Mouse (Mus musculus): ENCODE measurements at regions not wholly inside any gene's neighbourhood (a gene's known extent, or its start where the extent isn't known, plus 50 kb on each side); places are given as distances from the start of the nearest gene placed in this dataset.
A peak's percentile ranks its signal among the peaks of the same experiment; 100 is the strongest.

DNA sequence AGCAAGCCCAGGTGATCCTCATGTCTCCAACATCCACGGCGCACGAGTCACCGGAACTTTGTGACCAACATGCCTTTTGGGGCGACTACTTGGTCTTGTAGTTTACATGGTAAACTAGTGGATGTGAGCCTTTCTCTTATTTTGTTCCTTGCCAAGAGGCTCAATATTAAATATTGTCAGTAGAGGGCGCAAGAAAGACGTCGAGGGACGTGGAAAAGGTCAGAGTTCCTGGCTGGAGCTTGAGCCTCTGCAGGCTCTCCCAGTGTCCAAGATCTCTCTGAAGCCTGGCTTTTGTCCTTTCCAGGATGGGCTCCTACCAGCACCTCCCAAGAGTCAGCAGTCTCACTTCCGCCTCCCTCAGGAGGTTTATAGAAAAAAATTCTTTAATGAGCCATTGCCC is 458.8 kb downstream of the Tmem182 start:
- no peak for DNase-seq

DNA sequence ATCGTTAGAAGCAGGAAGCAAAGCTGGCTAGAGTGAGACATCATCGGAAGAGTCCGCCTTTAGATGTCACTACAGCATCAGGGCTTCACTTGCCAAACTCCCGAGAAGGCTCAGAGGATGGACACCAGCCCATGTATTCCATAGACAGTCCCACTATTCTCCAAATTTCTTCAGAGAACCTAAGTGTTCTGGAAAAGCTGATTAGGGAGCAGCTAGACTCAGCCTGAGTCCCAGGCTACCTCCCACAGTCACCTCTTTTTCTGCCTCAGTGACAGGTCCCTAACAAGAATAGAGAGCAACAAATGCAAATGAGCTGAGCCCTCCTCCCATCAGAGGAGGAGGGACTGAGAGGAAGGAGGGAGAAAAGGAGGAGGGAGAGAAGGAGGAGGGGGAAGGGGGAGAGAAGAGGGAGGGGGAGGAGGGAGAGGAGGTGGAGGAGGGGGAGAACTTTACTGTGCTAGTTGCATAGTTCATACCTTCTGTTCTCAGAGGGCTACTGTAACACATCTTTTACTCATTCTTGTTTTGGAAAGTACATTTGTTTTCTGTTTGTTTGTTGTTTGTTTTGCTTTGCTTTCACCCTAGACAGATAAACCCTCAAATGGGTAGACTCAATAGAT is 465.8 kb downstream of the Tmem182 start:
- no peak for DNase-seq

DNA sequence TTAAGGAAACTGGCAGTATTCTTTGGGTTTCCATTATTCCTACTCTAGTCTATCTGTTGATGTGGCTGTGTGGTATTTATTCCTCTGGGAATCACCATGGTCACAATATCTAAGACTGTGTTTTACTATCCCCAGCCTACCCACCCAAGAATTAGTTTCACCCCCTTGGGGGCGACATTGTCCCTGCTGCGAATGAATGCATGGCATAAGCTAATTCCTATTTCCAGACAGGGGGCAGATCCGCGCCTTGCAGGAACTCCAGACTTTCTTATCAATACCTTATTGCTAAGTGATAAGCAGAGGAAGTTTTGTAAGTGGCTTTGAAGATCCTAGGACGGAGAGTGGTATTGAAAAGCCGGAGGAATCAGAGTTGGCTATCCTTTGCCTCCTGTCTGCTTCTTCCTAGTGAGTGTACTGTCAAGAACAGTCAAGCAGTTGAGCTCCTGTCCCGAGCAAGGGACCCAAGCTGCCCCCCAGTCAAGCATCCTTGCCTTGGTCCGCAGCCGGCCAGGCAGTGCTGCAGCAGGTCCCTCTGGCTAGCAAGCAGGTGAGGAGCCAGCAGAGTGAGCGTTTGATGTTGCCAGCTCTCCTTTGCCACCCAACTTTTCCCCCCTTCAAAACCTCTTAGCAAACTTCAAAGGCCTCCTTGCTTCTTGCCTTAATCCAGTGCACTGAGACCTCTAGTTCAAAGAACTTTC is 469.3 kb downstream of the Tmem182 start:
- no peak for DNase-seq

DNA sequence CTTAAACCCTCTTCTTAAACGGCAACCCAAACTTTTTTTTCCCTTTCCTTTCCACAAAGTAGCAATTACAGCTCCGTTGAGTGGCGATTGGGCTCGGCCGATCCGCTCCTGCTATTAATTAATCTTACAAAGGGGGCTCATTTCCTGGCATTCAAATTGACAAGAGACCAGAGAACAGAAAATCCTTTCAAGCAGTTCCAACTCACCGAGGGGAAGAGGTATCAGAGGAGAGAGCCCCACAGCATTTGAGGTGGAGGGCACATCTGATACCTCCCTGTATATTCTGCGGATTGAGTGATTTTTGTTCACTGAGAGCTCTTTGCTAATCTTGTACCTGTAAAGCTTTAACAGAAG is 469.8 kb downstream of the Tmem182 start:
- DNase-seq: no peak

DNA sequence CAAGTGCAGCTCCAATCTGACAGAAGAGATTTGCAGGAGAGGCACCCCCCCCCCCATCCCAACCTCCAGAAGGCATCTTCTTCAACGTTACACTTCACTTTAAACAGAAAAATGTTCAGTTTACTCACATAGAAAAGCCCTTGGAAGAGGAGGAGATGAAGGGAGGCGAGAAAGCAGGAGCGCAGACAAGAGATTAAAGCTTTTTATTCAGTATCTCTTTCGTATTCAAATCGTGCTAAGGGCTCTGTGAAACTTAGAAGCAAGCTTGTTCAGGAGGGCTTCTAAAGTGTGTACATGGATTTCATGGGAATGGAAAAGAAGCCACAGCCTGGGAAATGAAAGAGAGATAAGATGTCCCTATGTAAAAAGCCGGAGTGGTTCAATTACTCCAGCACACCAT is 470.2 kb downstream of the Tmem182 start:
- DNase-seq: no peak

DNA sequence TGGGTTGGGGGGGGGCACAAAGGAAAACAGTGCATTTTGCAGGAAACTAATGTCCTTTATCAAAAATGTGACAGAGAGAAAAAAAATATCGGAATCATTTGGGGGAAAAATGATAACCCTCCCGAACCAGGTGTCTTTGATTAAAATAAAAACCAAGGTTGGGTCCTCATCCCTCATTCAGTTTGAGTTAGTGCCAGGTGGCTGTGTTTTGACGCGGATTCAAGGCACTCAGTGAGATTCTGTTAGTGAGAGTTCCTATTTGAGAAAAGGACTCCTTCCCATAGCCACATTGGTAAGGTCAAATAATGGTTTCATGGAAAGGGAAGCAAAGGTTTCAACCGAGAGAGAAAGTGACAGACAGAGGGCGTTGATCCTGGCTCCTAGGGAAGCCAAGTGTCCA is 470.9 kb downstream of the Tmem182 start:
- DNase-seq: no peak

DNA sequence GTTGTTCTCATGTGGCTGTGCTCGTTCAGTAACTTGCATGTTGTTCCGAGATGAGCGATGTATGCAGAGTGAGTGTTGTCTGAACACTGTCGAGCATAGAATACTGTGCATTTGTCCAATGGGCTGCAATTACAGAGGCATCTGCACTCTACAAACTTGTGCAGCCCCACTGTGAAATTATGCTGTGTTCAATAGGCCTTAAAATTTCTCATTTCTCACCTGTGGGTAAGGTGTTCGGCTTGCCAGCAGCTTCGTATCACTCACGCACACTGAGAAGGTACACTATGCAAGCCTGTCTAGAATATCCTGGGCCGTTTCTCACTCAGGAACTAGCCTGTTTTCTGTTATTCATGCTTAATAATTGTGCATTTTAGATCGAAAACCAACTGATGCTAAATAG is 479.8 kb downstream of the Tmem182 start:
- no peak for DNase-seq

DNA sequence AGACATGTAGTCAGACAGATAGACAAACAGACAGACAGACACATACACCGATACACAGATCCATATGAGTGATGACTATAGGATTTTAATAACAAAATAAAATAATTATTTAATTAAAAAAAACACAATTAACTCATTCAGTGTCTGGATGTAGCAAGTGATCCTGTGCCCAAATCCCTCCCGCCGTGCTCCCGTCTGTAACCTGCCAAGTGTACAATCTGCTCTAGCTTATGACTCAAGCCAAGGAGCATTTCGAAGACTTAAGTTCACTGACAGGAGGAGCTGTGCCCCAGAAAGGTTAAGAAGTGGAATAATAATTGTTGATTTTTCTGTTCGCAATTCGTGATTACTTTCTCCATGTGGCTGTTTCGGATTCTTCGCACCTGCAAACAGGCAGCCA is 480.8 kb downstream of the Tmem182 start:
- no peak for DNase-seq

DNA sequence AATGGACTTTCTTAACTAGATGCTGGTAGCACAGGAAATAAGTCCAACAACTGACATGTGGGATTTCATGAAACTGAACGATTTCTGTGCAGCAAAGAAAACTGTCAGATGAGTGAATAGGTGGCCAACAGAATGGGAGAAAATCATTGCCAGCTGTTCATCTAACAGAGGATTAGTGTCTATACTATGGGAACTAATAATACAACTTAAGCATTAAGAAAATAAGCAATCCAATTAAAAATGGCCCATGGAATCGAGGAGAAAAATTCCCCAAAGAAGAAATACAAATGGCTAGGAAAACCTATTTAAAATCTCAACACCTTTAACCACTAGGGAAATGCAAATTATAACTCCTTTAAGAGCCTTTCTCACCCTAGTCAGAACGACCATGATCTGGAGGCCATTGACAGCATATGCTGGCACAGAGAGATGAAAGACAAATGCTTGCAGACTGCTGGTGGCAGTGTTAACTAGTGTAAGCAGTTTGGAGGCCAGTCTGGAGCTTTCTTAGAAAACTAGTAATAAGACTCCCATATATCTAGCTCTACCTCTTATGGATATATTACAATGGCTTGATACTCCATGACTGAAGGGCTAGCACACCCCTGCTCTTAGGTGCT is 521.6 kb downstream of the Tmem182 start:
- no peak for DNase-seq

DNA sequence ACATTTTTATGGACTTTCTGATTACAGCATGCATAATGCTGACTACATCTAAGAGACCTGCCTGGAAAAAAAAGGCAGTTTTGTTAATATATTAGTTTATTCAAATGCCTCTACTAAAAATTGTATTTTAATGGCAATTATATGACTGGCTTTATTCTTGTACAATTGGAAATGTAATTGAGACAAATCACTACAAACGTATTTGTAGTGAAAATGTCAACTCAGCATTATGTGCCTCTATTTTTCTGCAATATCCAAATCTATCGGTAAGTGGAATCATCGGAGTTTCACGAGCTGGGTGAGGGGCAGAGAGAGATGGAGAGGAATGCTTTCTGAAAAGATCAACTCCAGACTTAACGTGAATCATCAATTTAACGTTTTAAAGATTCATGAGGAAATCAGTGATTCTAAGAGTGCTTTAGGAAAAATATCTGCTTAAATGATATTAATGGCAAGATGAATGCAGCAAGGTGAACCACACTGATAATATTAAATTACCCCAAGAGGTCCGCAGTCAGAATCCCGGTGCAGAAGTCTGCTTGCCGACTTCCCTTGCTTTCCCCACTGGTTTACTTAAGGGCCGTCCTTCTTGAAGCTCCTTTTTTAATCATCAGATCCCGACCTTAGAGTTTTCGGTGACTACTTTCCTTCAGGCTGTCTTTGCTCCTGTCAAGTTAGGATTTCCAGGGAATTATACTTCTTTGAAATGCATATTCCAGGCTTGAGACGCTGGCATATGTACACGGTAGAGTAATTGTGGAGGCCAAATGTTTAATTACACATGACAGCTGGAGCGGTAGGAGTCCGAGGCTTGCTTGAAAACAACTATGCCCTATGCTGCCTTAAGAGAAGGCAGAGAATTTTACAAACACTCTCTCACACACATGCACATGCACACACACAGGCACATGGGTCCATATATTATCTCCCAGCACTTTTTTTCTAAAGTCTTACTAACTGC is 544.7 kb downstream of the Tmem182 start:
- no peak for DNase-seq

DNA sequence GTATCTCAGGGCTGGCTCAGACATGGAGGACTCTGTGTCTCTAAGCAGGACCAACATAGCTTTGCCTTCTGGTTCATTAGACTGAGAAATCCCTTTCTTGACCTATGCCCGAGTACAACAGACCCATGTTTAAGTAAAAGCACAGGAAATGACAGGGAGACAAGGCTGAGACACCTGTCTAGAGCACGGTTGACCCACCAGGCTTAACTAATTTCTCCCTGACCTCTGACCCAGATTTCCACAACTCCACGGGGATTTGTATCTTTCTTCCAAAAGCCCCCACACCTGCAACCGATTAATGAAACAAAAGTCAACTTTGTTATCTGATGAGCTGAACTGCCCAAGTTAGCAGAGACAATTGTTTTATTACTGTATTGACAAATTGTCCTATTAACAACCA is 553.7 kb downstream of the Tmem182 start:
- DNase-seq: no peak

DNA sequence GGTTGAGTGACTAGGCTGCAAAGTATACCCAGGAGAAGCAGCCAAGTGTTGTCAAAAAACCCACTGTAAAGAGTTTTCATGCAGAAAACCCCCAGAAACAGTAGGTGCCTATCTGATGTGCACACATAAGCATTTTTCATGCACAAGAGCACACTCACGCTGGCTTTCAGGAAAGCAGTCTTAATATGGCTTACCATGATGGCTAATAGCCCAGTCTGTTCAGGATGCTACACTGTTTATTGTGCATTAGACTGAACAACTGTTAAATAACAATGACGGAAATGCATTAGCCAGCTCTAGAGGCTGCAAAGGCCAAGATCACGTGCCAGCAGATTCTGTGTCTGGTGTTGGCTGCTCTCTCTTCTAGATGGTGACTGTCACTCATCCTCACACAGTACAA is 556.1 kb downstream of the Tmem182 start:
- DNase-seq: no peak

DNA sequence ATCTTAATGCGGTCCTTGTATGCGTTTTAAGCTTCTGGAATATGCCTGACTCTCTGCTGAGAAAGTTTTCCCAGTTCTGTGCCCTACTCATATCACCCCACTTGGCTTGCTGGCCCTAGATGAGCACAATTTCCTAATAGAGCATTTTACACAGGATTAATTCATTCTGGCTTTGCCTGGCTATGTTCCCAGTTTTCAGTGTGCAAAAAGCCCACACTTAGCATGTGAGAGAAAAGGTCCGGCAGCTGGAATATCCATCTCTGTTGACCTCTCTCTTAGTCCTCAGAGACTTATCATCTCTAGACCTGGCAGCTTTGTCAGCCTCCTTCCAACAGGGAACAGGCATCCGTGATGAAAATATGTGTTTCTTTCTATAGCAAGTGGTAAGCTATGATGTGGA is 574.6 kb downstream of the Tmem182 start:
- DNase-seq: no peak

DNA sequence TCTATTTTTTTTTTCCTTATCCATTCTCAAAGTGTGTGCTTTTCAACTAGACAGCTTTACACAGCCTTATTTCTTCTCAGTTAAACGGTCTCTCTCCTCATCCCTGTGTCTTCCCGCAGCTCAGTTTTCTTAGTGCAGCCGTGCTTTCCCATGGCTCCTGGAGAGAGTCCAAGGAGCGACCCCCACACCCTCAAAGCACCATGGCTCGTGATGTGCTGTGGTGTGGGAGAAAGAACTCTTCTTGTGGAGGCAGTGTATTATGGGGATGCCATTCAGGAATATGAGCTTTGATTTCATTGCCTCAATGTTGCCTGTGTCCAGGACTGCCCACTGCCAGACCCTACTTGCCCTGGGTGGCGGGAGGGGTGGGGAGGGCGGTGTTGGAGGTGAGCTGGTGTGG is 576.1 kb downstream of the Tmem182 start:
- no peak for DNase-seq

DNA sequence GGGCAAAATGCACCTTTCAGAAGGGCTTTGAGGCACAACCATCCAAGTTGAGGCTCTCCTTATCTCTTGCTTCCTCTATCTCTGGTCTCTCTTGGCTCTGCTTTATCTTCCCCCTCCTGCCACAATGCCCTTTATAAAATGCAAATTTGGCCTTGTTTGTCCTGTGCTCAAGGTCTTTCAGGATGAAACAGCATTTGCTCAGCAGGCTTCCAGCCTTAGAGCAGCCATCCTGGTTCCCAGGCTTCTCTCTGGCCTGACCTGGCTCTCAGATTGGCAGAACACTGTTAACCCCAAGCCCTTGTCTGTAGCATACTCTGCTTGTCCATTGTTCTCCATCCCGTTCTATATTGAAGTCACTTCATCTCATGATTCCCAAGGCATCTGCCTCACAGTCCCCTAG is 579.3 kb downstream of the Tmem182 start:
- no peak for DNase-seq

DNA sequence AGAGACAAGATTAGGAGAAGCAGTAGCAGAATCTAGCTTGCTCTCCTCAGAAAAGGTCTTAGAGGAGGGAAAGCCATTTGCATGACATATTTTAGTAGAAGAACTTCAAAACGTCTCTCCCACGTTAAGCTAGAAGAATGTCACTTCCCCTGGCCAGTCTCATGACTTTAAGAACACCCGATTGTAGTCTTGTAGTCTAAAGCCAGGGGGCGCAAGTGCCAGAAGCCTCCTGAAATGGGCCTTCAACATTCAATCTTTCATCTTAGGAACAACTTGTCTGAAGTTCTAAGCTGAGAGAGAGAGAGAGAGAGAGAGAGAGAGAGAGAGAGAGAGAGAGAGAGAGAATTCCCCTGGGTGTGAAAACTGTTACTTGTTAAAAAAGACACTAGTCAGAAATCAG is 581.0 kb downstream of the Tmem182 start:
- no peak for DNase-seq

DNA sequence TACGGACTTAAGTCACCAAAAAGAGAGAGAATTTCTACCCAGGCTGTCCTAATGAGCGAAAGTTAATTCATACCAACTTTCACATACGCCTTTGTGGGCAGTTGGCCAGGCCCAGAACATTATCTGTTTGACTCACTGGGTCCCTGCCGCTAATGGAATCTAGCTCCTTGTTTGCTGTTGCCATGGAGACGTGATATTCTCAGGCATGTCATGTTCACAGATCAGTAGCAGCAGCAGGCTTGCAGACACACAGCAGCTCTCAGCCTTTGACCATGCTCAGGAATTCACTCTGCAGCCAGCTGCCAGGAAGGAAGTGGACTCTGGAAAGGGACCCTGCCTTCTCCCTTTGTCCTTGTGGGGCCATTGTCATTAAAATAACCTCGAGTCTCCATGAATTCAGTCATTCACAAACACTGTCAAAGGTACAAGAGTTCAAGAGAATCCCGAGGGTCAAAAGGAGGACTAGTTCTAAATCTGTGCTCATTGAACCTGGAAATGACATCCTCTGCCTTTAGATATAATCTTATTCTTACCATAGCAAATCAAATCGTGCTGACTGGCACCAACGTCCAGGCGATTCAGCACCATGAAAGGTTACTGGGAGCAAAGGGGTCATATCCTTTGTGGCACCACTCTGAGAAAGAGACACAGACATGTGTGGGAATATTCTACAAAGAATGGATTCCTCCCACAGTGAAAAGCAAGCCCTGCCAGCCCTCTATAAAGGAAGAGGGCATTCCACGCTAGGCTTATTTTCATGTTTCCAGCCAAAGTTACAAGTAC is 584.9 kb downstream of the Tmem182 start:
- peak; percentile 41 for DNase-seq

DNA sequence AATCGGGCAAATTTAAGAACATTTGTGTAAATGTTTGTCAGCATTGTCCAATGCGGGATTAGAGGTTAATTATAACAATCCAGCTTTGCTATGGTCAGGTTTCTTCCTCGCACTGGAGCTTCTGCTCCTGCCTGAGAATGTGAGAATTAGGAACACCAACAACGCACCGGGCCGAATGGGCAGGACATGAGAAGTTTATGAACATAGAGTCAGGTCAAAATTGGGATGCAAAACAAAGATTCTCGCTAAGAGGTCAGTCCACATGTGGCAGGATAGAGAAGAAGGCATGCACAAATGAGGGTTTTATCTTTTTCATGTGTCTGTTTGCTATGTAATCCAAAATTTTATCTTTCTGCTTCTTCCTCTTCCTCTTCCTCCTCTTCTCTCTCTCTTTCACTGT is 585.7 kb downstream of the Tmem182 start:
- no peak for DNase-seq

DNA sequence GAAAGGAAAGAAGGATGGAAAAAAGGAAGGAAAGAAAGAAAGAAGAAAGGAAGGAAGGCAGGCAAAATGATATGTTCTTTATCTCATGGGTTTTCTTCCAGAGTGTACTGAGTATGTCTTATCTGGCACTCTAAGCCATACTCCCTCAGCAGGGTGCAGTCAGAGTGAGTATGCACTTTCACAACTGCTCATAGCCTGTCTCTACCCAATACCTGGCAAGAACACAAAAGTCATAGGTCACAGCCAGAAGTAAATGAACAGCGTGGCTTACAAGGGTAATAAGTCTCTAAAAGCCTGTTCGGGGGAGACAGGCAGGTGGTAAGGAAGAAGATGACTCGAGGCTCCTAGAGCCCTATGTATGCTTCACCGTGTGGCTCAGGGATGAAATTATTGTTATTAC is 587.9 kb downstream of the Tmem182 start:
- DNase-seq: no peak

DNA sequence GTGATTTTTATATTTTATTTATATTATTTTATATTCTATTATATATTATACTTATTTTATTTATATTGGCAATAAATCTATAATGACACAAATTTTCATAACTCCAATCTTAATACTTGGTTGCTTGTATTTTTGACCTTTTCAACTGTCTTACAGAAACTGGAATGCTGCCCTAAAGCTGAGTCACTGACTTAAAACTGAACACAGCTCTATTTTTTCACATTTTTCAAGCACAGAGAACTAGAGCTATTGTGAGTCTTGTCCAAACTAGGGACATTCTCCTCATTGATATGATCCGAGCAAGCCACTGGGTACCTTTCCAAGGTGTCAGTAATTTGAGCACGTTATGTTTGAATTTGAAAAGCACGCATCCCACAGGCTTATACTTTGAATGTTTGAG is 589.7 kb downstream of the Tmem182 start:
- no peak for DNase-seq

DNA sequence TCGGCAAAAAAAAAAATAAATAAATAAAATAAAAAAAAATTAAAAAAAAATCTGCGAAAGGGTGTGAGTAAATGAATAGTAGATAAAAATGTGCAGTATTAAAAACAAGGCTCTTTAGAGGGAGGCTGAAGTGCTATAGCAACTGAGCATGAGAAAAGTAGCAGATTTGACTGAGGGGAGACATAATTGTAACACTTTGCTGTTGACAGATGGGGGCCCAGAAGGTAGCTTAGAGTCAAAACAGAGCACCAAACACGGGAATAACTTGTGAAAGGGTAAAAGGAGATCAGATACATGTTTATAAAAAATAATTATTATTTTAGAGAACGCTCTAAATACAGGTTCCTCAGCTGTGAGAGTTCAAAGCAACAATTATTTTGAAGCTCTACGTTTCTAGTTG is 605.1 kb downstream of the Tmem182 start:
- no peak for DNase-seq

DNA sequence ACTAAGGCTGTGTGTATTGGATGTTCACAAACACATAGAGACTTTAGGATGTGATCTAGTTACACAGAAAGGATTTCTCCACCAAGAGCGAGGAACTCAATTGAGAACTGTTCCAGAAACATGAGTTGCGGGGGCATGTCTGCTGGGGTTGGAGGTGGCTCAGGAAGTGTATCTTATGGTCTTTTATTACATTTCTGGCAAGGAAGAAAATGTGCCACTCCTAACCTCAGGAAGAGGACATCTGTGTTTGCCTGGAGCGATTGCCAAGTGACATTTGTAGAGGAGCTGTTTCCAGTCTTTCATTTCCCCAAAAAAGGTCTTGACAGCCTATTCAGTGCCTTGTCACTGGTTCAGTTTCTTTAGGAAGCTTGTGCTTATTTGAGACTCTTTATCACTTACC is 606.2 kb downstream of the Tmem182 start:
- DNase-seq: no peak

Data from gastrocnemius, postnatal 10 days (tissue).